Mouse (Mus musculus) CH12.LX (cell line): ENCODE measurements around the gene Vhl. TPM values are rescaled to one million over a fixed set of nuclear protein-coding genes. Genes with fewer than 3 reads are reported as not detected.

Experiments
- DNase-seq: peaks from one replicate; pipeline ENCODE4 v3.0.0-alpha.2; 2013; ENCODE audit errors: extremely low read depth
- H3K27ac ChIP-seq: 2 replicates; pipeline ENCODE4 v1.5.1; 2012; ENCODE audit warnings: low read depth, mild to moderate bottlenecking, control low read depth, moderate library complexity; ENCODE audit not compliant: insufficient read depth
- H3K27me3 ChIP-seq: replicated peaks from 2 replicates; pipeline ENCODE3; 2012; ENCODE audit warnings: inconsistent platforms
- H3K36me3 ChIP-seq, 2 experiments: replicated peaks in 1 of 2; 2 replicates each; pipeline versions ENCODE3 to v1.6.1; 2012; ENCODE audit warnings: inconsistent platforms in 1 of 2, low read length in 1 of 2, mild to moderate bottlenecking in 1 of 2, mixed read lengths in 1 of 2, moderate library complexity in 1 of 2; ENCODE audit not compliant: control insufficient read depth in 1 of 2, insufficient read depth in 1 of 2
- H3K4me1 ChIP-seq, 2 experiments: 2 replicates each; pipeline ENCODE4 v1.6.1; 2012; ENCODE audit warnings: inconsistent platforms in 1 of 2, moderate library complexity in 1 of 2; ENCODE audit not compliant: insufficient read depth in 2 of 2, control insufficient read depth in 1 of 2
- H3K4me2 ChIP-seq: 2 replicates; pipeline ENCODE4 v1.6.1; 2012; ENCODE audit warnings: low read depth, mild to moderate bottlenecking, control low read depth; ENCODE audit not compliant: poor library complexity, insufficient read depth, severe bottlenecking
- H3K4me3 ChIP-seq, 3 experiments: fragments of 150-350 bp in 1 of 3; sonication (generic) in 1 of 3; replicated peaks in 1 of 3; 2 replicates each; pipeline versions ENCODE3 to v1.5.1; 2011 to 2012; ENCODE audit warnings: low read depth in 2 of 3, low read length in 2 of 3, mild to moderate bottlenecking in 2 of 3, moderate library complexity in 2 of 3, control low read depth in 1 of 3, improper control_type of control experiment in 1 of 3, inconsistent platforms in 1 of 3, mixed read lengths in 1 of 3; ENCODE audit not compliant: poor library complexity in 1 of 3
- H3K79me2 ChIP-seq: replicated peaks from 2 replicates; pipeline ENCODE4 v1.6.1; 2012; ENCODE audit warnings: mild to moderate bottlenecking, moderate library complexity; ENCODE audit not compliant: control insufficient read depth, poor library complexity, insufficient read depth, severe bottlenecking; ENCODE audit errors: extremely low read depth
- H3K9ac ChIP-seq: 2 replicates; pipeline ENCODE4 v1.6.1; 2012; ENCODE audit warnings: low read depth, mild to moderate bottlenecking, control low read depth, moderate library complexity; ENCODE audit not compliant: insufficient read depth
- H3K9me3 ChIP-seq: replicated peaks from 2 replicates; pipeline ENCODE3; 2012; ENCODE audit warnings: low read length, inconsistent platforms, mixed read lengths
- BHLHE40 ChIP-seq: IDR thresholded peaks from 2 replicates; pipeline ENCODE4 v1.6.1; 2011; ENCODE audit warnings: mild to moderate bottlenecking, low read depth, low read length, improper control_type of control experiment
- CHD1 ChIP-seq: IDR thresholded peaks from 2 replicates; pipeline ENCODE4 v1.6.1; 2012; ENCODE audit warnings: low read depth, low read length, improper control_type of control experiment, inconsistent platforms
- CTCF ChIP-seq, 2 experiments: IDR thresholded peaks in 1 of 2; conservative IDR thresholded peaks in 1 of 2; 2 replicates each; pipeline ENCODE4 v1.5.1; 2011 to 2012; ENCODE audit warnings: low read depth in 2 of 2, low read length in 2 of 2, improper control_type of control experiment in 1 of 2, inconsistent platforms in 1 of 2, mild to moderate bottlenecking in 1 of 2, moderate library complexity in 1 of 2
- GABPA ChIP-seq: IDR thresholded peaks from 2 replicates; pipeline ENCODE4 v1.6.1; 2012; ENCODE audit warnings: low read depth, low read length, improper control_type of control experiment, inconsistent platforms; ENCODE audit not compliant: insufficient replicate concordance
- IRF4 ChIP-seq: IDR thresholded peaks from 2 replicates; pipeline ENCODE4 v1.6.1; 2014; ENCODE audit warnings: low read depth, mild to moderate bottlenecking, inconsistent platforms, low read length, improper control_type of control experiment
- JUND ChIP-seq: conservative IDR thresholded peaks from 2 replicates; pipeline ENCODE4 v1.6.1; 2011; ENCODE audit warnings: low read depth, low read length, improper control_type of control experiment
- MAX ChIP-seq: IDR thresholded peaks from 2 replicates; pipeline ENCODE4 v1.6.1; 2011; ENCODE audit warnings: low read length, improper control_type of control experiment
- MEF2A ChIP-seq: IDR thresholded peaks from 2 replicates; pipeline ENCODE4 v1.6.1; 2014; ENCODE audit warnings: low read depth, mild to moderate bottlenecking, inconsistent platforms, low read length, improper control_type of control experiment, borderline replicate concordance
- MYC ChIP-seq: IDR thresholded peaks from 2 replicates; pipeline ENCODE4 v1.6.1; 2011; ENCODE audit warnings: low read depth, mild to moderate bottlenecking, improper control_type of control experiment, low read length
- NRF1 ChIP-seq: IDR thresholded peaks from 2 replicates; pipeline ENCODE4 v1.6.1; 2014; ENCODE audit warnings: low read depth, mild to moderate bottlenecking, inconsistent platforms, low read length, improper control_type of control experiment, moderate library complexity
- POLR2A ChIP-seq: IDR thresholded peaks from 2 replicates; pipeline ENCODE4 v1.6.1; 2011; ENCODE audit warnings: low read depth, mild to moderate bottlenecking, improper control_type of control experiment, low read length
- RCOR1 ChIP-seq: conservative IDR thresholded peaks from 2 replicates; pipeline ENCODE4 v1.6.1; 2012; ENCODE audit warnings: low read depth, mild to moderate bottlenecking, inconsistent platforms, low read length, improper control_type of control experiment
- SIN3A ChIP-seq: IDR thresholded peaks from 2 replicates; pipeline ENCODE4 v1.6.1; 2012; ENCODE audit warnings: low read length, improper control_type of control experiment, inconsistent platforms
- SMC3 ChIP-seq: IDR thresholded peaks from 2 replicates; pipeline ENCODE4 v1.6.1; 2011; ENCODE audit warnings: low read depth, low read length, improper control_type of control experiment
- TBP ChIP-seq: conservative IDR thresholded peaks from 2 replicates; pipeline ENCODE4 v1.6.1; 2011; ENCODE audit warnings: low read depth, low read length, improper control_type of control experiment
- TCF12 ChIP-seq: IDR thresholded peaks from 2 replicates; pipeline ENCODE4 v1.6.1; 2014; ENCODE audit warnings: low read depth, mild to moderate bottlenecking, inconsistent platforms, low read length, improper control_type of control experiment
- USF1 ChIP-seq: IDR thresholded peaks from 2 replicates; pipeline ENCODE4 v1.6.1; 2014; ENCODE audit warnings: low read depth, mild to moderate bottlenecking, inconsistent platforms, low read length, improper control_type of control experiment
- USF2 ChIP-seq: conservative IDR thresholded peaks from 2 replicates; pipeline ENCODE4 v1.6.1; 2011; ENCODE audit warnings: low read depth, low read length, improper control_type of control experiment
- ZKSCAN1 ChIP-seq: IDR thresholded peaks from 2 replicates; pipeline ENCODE4 v1.6.1; 2012; ENCODE audit warnings: low read depth, inconsistent platforms, low read length, improper control_type of control experiment, borderline replicate concordance
- dilution Hi-C: fragments of 300-500 bp; cut with MboI; formaldehyde crosslinking; loops from 2 replicates; pipeline ENCODE4 v1.14.3; 2020; ENCODE audit warnings: low sequenced_read_pairs; ENCODE audit not compliant: extremely low pct_unique_long_range_greater_than_20kb, extremely low pct_ligation_motif_present
- in situ Hi-C: fragments of 300-500 bp; cut with MboI; formaldehyde crosslinking; loops from 3 replicates; pipeline ENCODE4 v1.14.3; 2019; ENCODE audit warnings: low sequenced_read_pairs, low pct_ligation_motif_present, low pct_unique_long_range_greater_than_20kb, mixed read lengths
- polyA plus RNA-seq: library from polyadenylated mRNA; unstranded; fragments of >175 nt; gene quantifications from 2 replicates; pipeline ENCODE4 v1.2.1, GENCODE M21; 2012; ENCODE audit warnings: low read depth; ENCODE audit not compliant: insufficient read length
- total RNA-seq, 2 experiments: library from RNA; depleted of rRNA; stranded (reverse); fragments of 300-350 nt in 1 of 2; fragments of >200 nt in 1 of 2; gene quantifications; 2 replicates each; pipeline ENCODE4 v1.2.3; 2012 to 2014

Vhl gene
- total and polyA plus RNA-seq, 3 experiments, result 14.2 to 36.6 (median 23.1) TPM

GRCm38 (mm10) chr6:113654102-113654501, 30.3 kb downstream of the Vhl start:
- dilution Hi-C loops, result no loop called here
- Histone ChIP-seq H3K79me2 (peaks cover 41% of the 10 kb centered on the region), H3K9ac (no peak overlapping the region), H3K27me3 (no peaks in the 10 kb centered on the region), H3K9me3 (peaks cover 4% of the 10 kb centered on the region), H3K27ac (no peak overlapping the region), H3K36me3 (peaks cover 36 to 73% of the 10 kb centered on the region in 2 experiments), H3K4me3 (no peak overlapping the region), H3K4me2 (no peak overlapping the region), H3K4me1 (peaks cover 25 to 80% of the 10 kb centered on the region in 2 experiments)
- in situ Hi-C loops, result no loop called here
- no peak for DNase-seq
- no peak for TF ChIP-seq CHD1
- no peak for TF ChIP-seq GABPA
- no peak for TF ChIP-seq BHLHE40
- no peak for TF ChIP-seq MYC
- TF ChIP-seq NRF1, result no peak
- TF ChIP-seq CTCF (conservative IDR thresholded peaks at IDR 0.05 in 1 of 2, IDR thresholded peaks at IDR 0.05 in 1 of 2; ENCODE audit: low read depth in 2 of 2, low read length in 2 of 2), result no peak
- no peak for TF ChIP-seq USF2
- no peak for TF ChIP-seq RCOR1
- no peak for TF ChIP-seq TBP
- no peak for TF ChIP-seq TCF12

DNA sequence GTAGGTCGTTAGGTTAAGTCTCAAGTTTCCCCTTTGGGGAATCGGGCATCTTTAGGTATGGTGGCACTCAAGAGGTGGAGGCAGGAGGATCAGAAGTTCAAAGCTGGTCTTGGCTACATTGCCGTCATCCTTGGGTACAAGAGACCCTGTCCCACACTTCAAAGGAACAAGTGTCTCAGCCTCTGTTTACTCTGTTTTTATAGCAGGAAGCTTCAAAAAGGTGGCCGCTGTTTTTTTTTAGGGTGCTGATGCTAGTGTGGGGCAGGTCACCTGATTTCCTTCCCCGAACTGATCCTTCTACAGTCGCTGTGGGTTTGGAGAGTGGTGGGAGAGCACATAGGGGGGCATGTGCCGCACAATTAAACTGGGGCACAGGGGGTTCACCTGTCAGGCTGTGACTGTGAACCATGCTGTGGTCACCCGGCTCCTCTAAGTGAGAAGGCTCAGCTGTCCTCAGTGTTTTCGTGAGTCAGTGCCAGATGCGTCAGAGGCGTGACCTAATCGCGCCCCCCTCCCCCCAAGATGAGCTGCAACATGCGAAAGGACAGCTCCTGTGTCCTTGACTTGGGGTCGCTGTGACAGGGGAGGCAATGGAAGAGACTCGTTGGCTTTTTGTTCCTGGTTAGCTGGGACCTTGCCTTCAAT, 31.1 kb downstream of the Vhl start:
- peaks cover 21 to 76% of the 10 kb centered on the region in 2 experiments for H3K4me1 ChIP-seq
- H3K4me3 ChIP-seq, result no peak overlapping the region
- H3K79me2 ChIP-seq, result peaks cover 42% of the 10 kb centered on the region
- in situ Hi-C loops (no loop called here), dilution Hi-C loops (no loop called here)
- no peak overlapping the region for H3K9ac ChIP-seq
- H3K27me3 ChIP-seq, result no peaks in the 10 kb centered on the region
- no peak overlapping the region for H3K27ac ChIP-seq
- no peak overlapping the region for H3K4me2 ChIP-seq
- peaks cover 36 to 65% of the 10 kb centered on the region in 2 experiments for H3K36me3 ChIP-seq
- TF ChIP-seq ZKSCAN1 (no peak), POLR2A (no peak), MEF2A (no peak), SMC3 (no peak), MAX (no peak), SIN3A (no peak), MYC (no peak), USF1 (no peak), JUND (no peak), IRF4 (no peak)
- DNase-seq, result no peak
- peaks cover 4% of the 10 kb centered on the region for H3K9me3 ChIP-seq
